Mouse (Mus musculus): ENCODE measurements around the gene Med24.
"Not testable (repeated sequence)": the region's sequence is repeated elsewhere in the genome, so short reads cannot be mapped to it uniquely, and the experiment has no call there.

The Med24 gene

GRCm38 (mm10) chr11:98745932-98746853 is 17.0 kb upstream of the Med24 start:
- DNase-seq (ENCODE audit: low spot score in 2 of 2): no peak

GRCm38 (mm10) chr11:98744456-98745019 is 15.3 kb upstream of the Med24 start:
- DNase-seq (ENCODE audit: low spot score in 2 of 2): no peak

- no peak for DNase-seq (ENCODE audit: low spot score in 2 of 2)
These were observed 14.6 kb upstream of the Med24 start for GRCm38 (mm10) chr11:98743655-98744345.

- DNase-seq (ENCODE audit: low spot score in 2 of 2): no peak
These were observed 13.4 kb upstream of the Med24 start for GRCm38 (mm10) chr11:98742397-98743291.

GRCm38 (mm10) chr11:98741622-98742396 is 12.6 kb upstream of the Med24 start:
- peak in 1 of 2 experiments; percentile 61 for DNase-seq (ENCODE audit: low spot score in 2 of 2)

GRCm38 (mm10) chr11:98741051-98741620 is 11.9 kb upstream of the Med24 start:
- DNase-seq (ENCODE audit: low spot score in 2 of 2): no peak

- peak in 1 of 2 experiments; percentile 63 for DNase-seq (ENCODE audit: low spot score in 2 of 2)
These were observed 11.3 kb upstream of the Med24 start, which contains the start of gene Thra for GRCm38 (mm10) chr11:98740393-98741050. Gene Thra (plus strand): TSS chr11:98740638.

- peak in 1 of 2 experiments; percentile 46 for DNase-seq (ENCODE audit: low spot score in 2 of 2)
These were observed 10.8 kb upstream of the Med24 start for GRCm38 (mm10) chr11:98740026-98740392.

GRCm38 (mm10) chr11:98738925-98739324 is 9.7 kb upstream of the Med24 start:
- no peak for DNase-seq (ENCODE audit: low spot score in 2 of 2)

GRCm38 (mm10) chr11:98738428-98738911 is 9.2 kb upstream of the Med24 start:
- DNase-seq (ENCODE audit: low spot score in 2 of 2): peak in 1 of 2 experiments; percentile 46

GRCm38 (mm10) chr11:98737220-98737619 is 8.0 kb upstream of the Med24 start:
- not testable (repeated sequence) for DNase-seq (ENCODE audit: low spot score in 2 of 2)

- DNase-seq (ENCODE audit: low spot score in 2 of 2): no peak
These were observed 6.9 kb upstream of the Med24 start for GRCm38 (mm10) chr11:98736176-98736575.

GRCm38 (mm10) chr11:98735111-98735510 is 5.9 kb upstream of the Med24 start:
- no peak for DNase-seq (ENCODE audit: low spot score in 2 of 2)

- no peak for DNase-seq (ENCODE audit: low spot score in 2 of 2)
These were observed 4.8 kb upstream of the Med24 start for GRCm38 (mm10) chr11:98734020-98734419.

GRCm38 (mm10) chr11:98731134-98731533 is 1.9 kb upstream of the Med24 start:
- peak; percentile 36 to 50 for DNase-seq (ENCODE audit: low spot score in 2 of 2)

- no peak for DNase-seq (ENCODE audit: low spot score in 2 of 2)
These were observed 1.5 kb upstream of the Med24 start for GRCm38 (mm10) chr11:98730727-98731126.

GRCm38 (mm10) chr11:98725926-98726506 is 3.2 kb downstream of the Med24 start:
- DNase-seq (ENCODE audit: low spot score in 2 of 2): no peak

GRCm38 (mm10) chr11:98723098-98723497 is 6.1 kb downstream of the Med24 start:
- DNase-seq (ENCODE audit: low spot score in 2 of 2): no peak

Data from frontal cortex, postnatal 25 days (tissue).